Mouse (Mus musculus): ENCODE measurements around the gene Nudcd2.

The Nudcd2 gene

GRCm38 (mm10) chr11:40755109-40755627 is 21.7 kb downstream of the Nudcd2 start, which contains the start of gene Ccng1:
Gene Ccng1 (minus strand): TSS chr11:40755311.
- DNase-seq (ENCODE audit: low spot score): peak; percentile 66

- DNase-seq (ENCODE audit: low spot score): no peak
Measured at GRCm38 (mm10) chr11:40755968-40756367, 22.5 kb downstream of the Nudcd2 start.

- DNase-seq (ENCODE audit: low spot score): no peak
Measured at GRCm38 (mm10) chr11:40759896-40760295, 26.4 kb downstream of the Nudcd2 start.

- no peak for DNase-seq (ENCODE audit: low spot score)
Measured at GRCm38 (mm10) chr11:40763395-40763794, 29.9 kb downstream of the Nudcd2 start.

- DNase-seq (ENCODE audit: low spot score): no peak
Measured at GRCm38 (mm10) chr11:40764690-40765089, 31.2 kb downstream of the Nudcd2 start.

- no peak for DNase-seq (ENCODE audit: low spot score)
Measured at GRCm38 (mm10) chr11:40775315-40776269, 42.1 kb downstream of the Nudcd2 start.

- no peak for DNase-seq (ENCODE audit: low spot score)
Measured at GRCm38 (mm10) chr11:40781857-40782256, 48.4 kb downstream of the Nudcd2 start.

GRCm38 (mm10) chr11:40783346-40783745 is 49.9 kb downstream of the Nudcd2 start:
- DNase-seq (ENCODE audit: low spot score): no peak

GRCm38 (mm10) chr11:40784326-40784725 is 50.9 kb downstream of the Nudcd2 start:
- DNase-seq (ENCODE audit: low spot score): no peak

- no peak for DNase-seq (ENCODE audit: low spot score)
Measured at GRCm38 (mm10) chr11:40786900-40787299, 53.4 kb downstream of the Nudcd2 start.

All from ovary, postnatal 10 days (tissue).